Mouse (Mus musculus) liver, embryonic 12.5 days (tissue): Measurements from ENCODE around the gene Slc37a4. TPM values are rescaled to one million over a fixed set of nuclear protein-coding genes. Genes with fewer than 3 reads are reported as not detected.
"Not testable (repeated sequence)": the region's sequence is repeated elsewhere in the genome, so short reads cannot be mapped to it uniquely, and the experiment has no call there.

Experiments
- ATAC-seq: fragments of 200-750 bp; cut with Nextera tagmentation; 2 replicates; pipeline ENCODE4 v1.8.0; 2017; ENCODE audit warnings: moderate number of reproducible peaks, mild to moderate bottlenecking, moderate library complexity
- H3K27ac ChIP-seq: fragments of 300-500 bp; sonication (generic); 2 replicates; pipeline ENCODE4 v1.5.1; 2016; ENCODE audit warnings: mild to moderate bottlenecking
- H3K27me3 ChIP-seq: fragments of 300-500 bp; sonication (generic); replicated peaks from 2 replicates; pipeline ENCODE4 v1.6.1; 2016; ENCODE audit warnings: mild to moderate bottlenecking, moderate library complexity
- H3K36me3 ChIP-seq: fragments of 300-500 bp; sonication (generic); 2 replicates; pipeline ENCODE4 v1.6.1; 2016; ENCODE audit warnings: mild to moderate bottlenecking, moderate library complexity
- H3K4me1 ChIP-seq: fragments of 300-500 bp; sonication (generic); 2 replicates; pipeline ENCODE4 v1.6.1; 2016
- H3K4me2 ChIP-seq: fragments of 300-500 bp; sonication (generic); 2 replicates; pipeline ENCODE4 v1.6.1; 2016; ENCODE audit warnings: mild to moderate bottlenecking, moderate library complexity
- H3K4me3 ChIP-seq: fragments of 300-500 bp; sonication (generic); 2 replicates; pipeline ENCODE4 v1.5.1; 2016; ENCODE audit warnings: mild to moderate bottlenecking, moderate library complexity
- H3K9ac ChIP-seq: fragments of 300-500 bp; sonication (generic); 2 replicates; pipeline ENCODE4 v1.6.1; 2016; ENCODE audit warnings: mild to moderate bottlenecking, moderate library complexity
- H3K9me3 ChIP-seq: fragments of 300-500 bp; sonication (generic); replicated peaks from 2 replicates; pipeline ENCODE4 v1.6.1; 2016; ENCODE audit warnings: mild to moderate bottlenecking, moderate library complexity
- WGBS: fragments of 180-500 bp; shearing (Covaris S2); methylation state at CpG from one replicate; pipeline ENCODE4 v1.1.7; 2016; ENCODE audit not compliant: insufficient replicate concordance; 5-methylcytosine and 5-hydroxymethylcytosine counted together
- polyA plus RNA-seq: library from polyadenylated mRNA; unstranded; fragments of >200 nt; fragmentation: Nextera tagmentation; extraction: Ambion mirVana; gene quantifications from 2 replicates; pipeline ENCODE4 v1.2.1, GENCODE M21; 2016

Gene Slc37a4
- polyA plus RNA-seq, 1 experiment from 2014 or later, result 21.1 TPM

DNA sequence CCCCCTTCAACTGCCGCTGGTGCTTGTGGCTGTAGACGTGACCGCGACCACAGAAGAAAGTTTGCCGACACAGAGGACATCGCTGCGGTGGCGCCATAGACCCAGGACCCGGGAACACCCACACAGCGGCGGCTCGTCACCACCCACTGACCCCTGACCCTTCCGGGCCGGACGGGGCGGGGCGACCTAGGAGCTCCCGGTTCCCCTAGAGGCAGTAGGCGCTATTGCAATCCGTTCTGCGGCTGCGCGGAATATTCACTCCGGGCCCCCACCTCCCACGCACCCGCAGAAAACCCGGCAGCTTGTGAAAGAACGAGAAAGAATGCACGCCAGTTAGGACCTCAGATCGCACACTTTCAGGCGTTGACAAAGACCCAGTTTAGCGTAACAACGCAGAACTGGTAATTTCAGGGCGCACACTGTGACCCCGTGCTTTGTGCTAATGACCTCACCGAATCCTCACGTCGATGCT, 21.3 kb downstream of the Slc37a4 start:
- H3K36me3 ChIP-seq, result peaks cover 34% of the 10 kb centered on the region
- peaks cover 23% of the 10 kb centered on the region for H3K4me1 ChIP-seq
- H3K27ac ChIP-seq, result peak overlapping the region; percentile 85
- no peaks in the 10 kb centered on the region for H3K9me3 ChIP-seq
- peak overlapping the region; percentile 95 for H3K4me3 ChIP-seq
- no peaks in the 10 kb centered on the region for H3K27me3 ChIP-seq
- peak overlapping the region; percentile 90 for H3K4me2 ChIP-seq
- peak; percentile 95 for ATAC-seq
- H3K9ac ChIP-seq, result peak overlapping the region; percentile 93
- under 1% methylated on average over 38 of the region's 38 CpGs for WGBS

GRCm38 (mm10) chr9:44418519-44419385, 22.1 kb downstream of the Slc37a4 start, which contains the start of gene Ccdc84:
TSS of gene Ccdc84 (minus strand) at chr9:44418569.
- no peak for ATAC-seq
- WGBS, result 65% methylated on average over 14 of the region's 14 CpGs
- Histone ChIP-seq H3K4me2 (peak within 1 kb of the TSS; percentile 90), H3K27ac (peak within 1 kb of the TSS; percentile 85), H3K9ac (peak within 1 kb of the TSS; percentile 93), H3K4me1 (peaks cover 20% of the 10 kb centered on the region), H3K9me3 (no peaks in the 10 kb centered on the region), H3K27me3 (no peaks in the 10 kb centered on the region), H3K36me3 (peaks cover 26% of the 10 kb centered on the region), H3K4me3 (peak within 1 kb of the TSS; percentile 95)

- not testable (repeated sequence) for H3K4me2 ChIP-seq, H3K9ac ChIP-seq, H3K4me3 ChIP-seq, H3K9me3 ChIP-seq, H3K27ac ChIP-seq, ATAC-seq, H3K27me3 ChIP-seq
- H3K4me1 ChIP-seq, result peaks cover 20% of the 10 kb centered on the region
- 81% methylated on average over 9 of the region's 9 CpGs for WGBS
- H3K36me3 ChIP-seq, result peaks cover 16% of the 10 kb centered on the region
Measured at GRCm38 (mm10) chr9:44419730-44420129, 23.1 kb downstream of the Slc37a4 start.

- Histone ChIP-seq H3K9ac (no peak overlapping the region), H3K4me1 (peaks cover 20% of the 10 kb centered on the region), H3K27ac (no peak overlapping the region), H3K4me3 (no peak overlapping the region), H3K27me3 (peaks cover under 1% of the 10 kb centered on the region; the same call in 1 of the 2 replicates), H3K9me3 (no peaks in the 10 kb centered on the region), H3K36me3 (peaks cover 12% of the 10 kb centered on the region), H3K4me2 (no peak overlapping the region)
- no peak for ATAC-seq
- WGBS, result 60% methylated on average over 5 of the region's 5 CpGs
Measured at GRCm38 (mm10) chr9:44420280-44420898, 23.7 kb downstream of the Slc37a4 start.

GRCm38 (mm10) chr9:44423576-44423975, 26.9 kb downstream of the Slc37a4 start:
- Histone ChIP-seq H3K4me1 (peaks cover 3% of the 10 kb centered on the region; the same call in 1 of the 2 replicates), H3K36me3 (no peaks in the 10 kb centered on the region), H3K9ac (no peak overlapping the region), H3K27ac (no peak overlapping the region), H3K27me3 (peaks cover 3% of the 10 kb centered on the region; the same call in 1 of the 2 replicates), H3K4me3 (no peak overlapping the region), H3K9me3 (no peaks in the 10 kb centered on the region), H3K4me2 (no peak overlapping the region)
- no peak for ATAC-seq
- 64% methylated on average over 4 of the region's 4 CpGs for WGBS

DNA sequence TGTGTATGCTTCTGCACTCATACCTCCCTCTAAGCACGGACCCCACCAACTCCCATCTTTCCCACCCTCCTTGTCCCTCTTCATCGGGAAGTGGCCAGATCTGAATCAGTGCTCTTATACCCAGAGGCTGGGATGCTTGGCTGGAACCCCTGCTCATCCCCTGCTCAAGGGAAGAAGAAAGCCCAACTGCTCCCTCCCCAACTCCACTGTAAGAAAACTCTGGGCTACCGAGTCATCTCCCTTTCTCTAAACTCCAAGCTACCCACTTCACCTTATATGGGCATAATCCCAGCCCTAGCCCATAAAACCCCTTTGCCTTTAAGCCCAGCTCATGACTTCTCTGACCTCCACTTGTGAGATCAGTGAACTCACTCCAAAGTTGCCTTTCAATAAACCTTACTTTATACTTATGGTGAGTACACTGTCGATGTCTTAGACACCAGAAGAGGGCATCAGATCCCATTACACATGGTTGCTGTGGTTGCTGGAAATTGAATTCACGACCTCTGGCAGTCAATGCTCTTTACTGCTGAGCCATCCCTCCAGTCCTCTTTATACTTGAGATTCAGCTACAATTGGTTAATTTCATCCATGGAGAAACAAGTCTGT, 36.0 kb downstream of the Slc37a4 start:
- Histone ChIP-seq H3K4me3 (no peak overlapping the region), H3K4me2 (no peak overlapping the region), H3K27ac (no peak overlapping the region), H3K4me1 (no peaks in the 10 kb centered on the region), H3K9ac (no peak overlapping the region), H3K36me3 (no peaks in the 10 kb centered on the region), H3K27me3 (peaks cover 13% of the 10 kb centered on the region), H3K9me3 (no peaks in the 10 kb centered on the region)
- ATAC-seq, result no peak
- WGBS, result 37% methylated on average over 5 of the region's 5 CpGs

- ATAC-seq, result no peak
- no peaks in the 10 kb centered on the region for H3K9me3 ChIP-seq
- H3K4me3 ChIP-seq, result no peak overlapping the region
- 25% methylated on average over 6 of the region's 6 CpGs for WGBS
- peaks cover 23% of the 10 kb centered on the region for H3K27me3 ChIP-seq
- no peak overlapping the region for H3K4me2 ChIP-seq
- no peak overlapping the region for H3K27ac ChIP-seq
- no peaks in the 10 kb centered on the region for H3K36me3 ChIP-seq
- no peaks in the 10 kb centered on the region for H3K4me1 ChIP-seq
- H3K9ac ChIP-seq, result no peak overlapping the region
Measured at GRCm38 (mm10) chr9:44435747-44436146, 39.1 kb downstream of the Slc37a4 start.

DNA sequence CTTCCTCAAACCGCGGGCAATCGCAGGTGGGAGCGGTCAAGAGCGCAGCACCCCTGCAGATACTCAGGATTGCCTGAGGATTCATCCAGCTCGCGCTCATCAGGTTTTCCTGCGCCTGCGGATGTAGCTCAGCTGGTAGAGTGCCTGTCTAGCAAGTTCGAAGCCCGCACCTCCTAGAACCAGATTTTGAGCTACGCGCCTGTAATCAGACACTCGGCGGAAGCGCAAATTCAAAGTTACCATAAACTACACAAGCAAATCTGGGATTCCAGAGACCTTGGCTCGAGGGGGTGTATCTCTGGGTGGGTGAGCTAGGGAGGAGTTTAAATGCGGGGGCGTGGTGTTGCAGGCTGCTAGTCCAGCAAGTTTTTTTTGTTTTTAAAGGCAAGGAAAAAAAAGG, 44.3 kb downstream of the Slc37a4 start, which contains the start of gene Foxr1:
Foxr1 (minus strand) TSS at position 176 of the 400 bp plus-strand sequence.
- WGBS, result 54% methylated on average over 19 of the region's 19 CpGs
- no peak for ATAC-seq
- H3K9me3 ChIP-seq, result no peaks in the 10 kb centered on the region

GRCm38 (mm10) chr9:44444402-44445025, 47.9 kb downstream of the Slc37a4 start:
- peaks cover 18% of the 10 kb centered on the region for H3K27me3 ChIP-seq
- not testable (repeated sequence) for H3K9me3 ChIP-seq, H3K36me3 ChIP-seq, H3K9ac ChIP-seq, H3K27ac ChIP-seq, H3K4me1 ChIP-seq, ATAC-seq, H3K4me2 ChIP-seq, H3K4me3 ChIP-seq
- 64% methylated on average over 7 of the region's 7 CpGs for WGBS

More for the DNA sequence above, 44.3 kb downstream of the Slc37a4 start, which contains the start of gene Foxr1:
- Histone ChIP-seq H3K36me3 (no peaks in the 10 kb centered on the region), H3K9ac (no peak within 1 kb of the TSS), H3K4me3 (no peak within 1 kb of the TSS), H3K4me1 (no peaks in the 10 kb centered on the region), H3K27ac (no peak within 1 kb of the TSS), H3K4me2 (no peak within 1 kb of the TSS), H3K27me3 (peaks cover 22% of the 10 kb centered on the region)

DNA sequence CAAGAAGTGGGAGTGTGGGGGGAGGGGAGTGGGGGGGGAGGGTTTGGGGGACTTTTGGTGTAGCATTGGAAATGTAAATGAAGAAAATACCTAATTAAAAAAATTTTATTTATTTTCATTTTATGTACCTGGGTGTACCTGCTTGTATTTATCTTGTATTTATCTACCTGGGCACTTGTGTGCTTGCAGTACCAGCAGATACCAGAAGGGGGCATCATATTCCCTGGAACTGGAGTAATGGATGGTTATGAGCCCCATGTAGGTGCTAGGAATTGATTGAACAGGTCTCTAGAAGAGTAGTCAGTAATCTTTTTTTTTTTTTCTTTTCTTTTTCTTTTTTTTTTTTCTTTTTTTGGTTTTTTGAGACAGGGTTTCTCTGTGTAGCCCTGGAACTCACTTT, 53.7 kb downstream of the Slc37a4 start:
- no peaks in the 10 kb centered on the region for H3K4me1 ChIP-seq
- no peak overlapping the region for H3K9ac ChIP-seq
- no peak overlapping the region for H3K4me2 ChIP-seq
- H3K27ac ChIP-seq, result no peak overlapping the region
- no peak overlapping the region for H3K4me3 ChIP-seq
- H3K27me3 ChIP-seq, result peaks cover 30% of the 10 kb centered on the region
- no peaks in the 10 kb centered on the region for H3K36me3 ChIP-seq
- ATAC-seq, result no peak
- no peaks in the 10 kb centered on the region for H3K9me3 ChIP-seq
